Mouse (Mus musculus) layer of hippocampus, adult 2 months (tissue): ENCODE results near the gene Noc4l. TPM values are rescaled to one million over a fixed set of nuclear protein-coding genes. Genes with fewer than 3 reads are reported as not detected.
A peak's percentile ranks its signal among the peaks of the same experiment; 100 is the strongest.

Experiments
- DNase-seq, 2 experiments: peaks; one replicate each; pipeline ENCODE4 v3.0.0; 2022; ENCODE audit warnings: low spot score in 2 of 2
- H3K27ac ChIP-seq: fragments of 200-600 bp; 2 replicates; pipeline ENCODE4 v1.8.1; 2022
- H3K4me3 ChIP-seq: fragments of 200-600 bp; 2 replicates; pipeline ENCODE4 v1.8.1; 2022; ENCODE audit warnings: mild to moderate bottlenecking
- CTCF ChIP-seq: fragments of 200-600 bp; conservative IDR thresholded peaks from 2 replicates; pipeline ENCODE4 v1.8.1; 2022; ENCODE audit warnings: antibody characterized with exemption, mild to moderate bottlenecking, moderate library complexity
- long read RNA-seq, 2 experiments: library from polyadenylated mRNA; stranded (forward); transcript quantifications; one replicate each; pipeline ENCODE4 v2.0.0; 2021; ENCODE audit warnings: borderline mapping rate in 2 of 2
- total RNA-seq, 2 experiments: library from RNA; stranded (reverse); gene quantifications; 2 replicates each; pipeline ENCODE4 v1.2.3; 2021

Noc4l gene
- 10 to 100 TPM; 23.4 to 23.8 TPM for total RNA-seq
- long read RNA-seq, experiment 1, transcript Noc4l-201 (15 exons, 2,075 nt), result major isoform, 20 of 23 reads
- long read RNA-seq, experiment 1, partial matches to known transcripts, result 1 of 23 reads
- long read RNA-seq, experiment 1, other reads (novel, unspliced or antisense), result 2 of 23 reads
- long read RNA-seq, experiment 2, transcript Noc4l-201 (15 exons, 2,075 nt), result major isoform, 29 of 33 reads
- long read RNA-seq, experiment 2, partial matches to known transcripts, result 1 of 33 reads
- long read RNA-seq, experiment 2, other reads (novel, unspliced or antisense), result 3 of 33 reads

DNA sequence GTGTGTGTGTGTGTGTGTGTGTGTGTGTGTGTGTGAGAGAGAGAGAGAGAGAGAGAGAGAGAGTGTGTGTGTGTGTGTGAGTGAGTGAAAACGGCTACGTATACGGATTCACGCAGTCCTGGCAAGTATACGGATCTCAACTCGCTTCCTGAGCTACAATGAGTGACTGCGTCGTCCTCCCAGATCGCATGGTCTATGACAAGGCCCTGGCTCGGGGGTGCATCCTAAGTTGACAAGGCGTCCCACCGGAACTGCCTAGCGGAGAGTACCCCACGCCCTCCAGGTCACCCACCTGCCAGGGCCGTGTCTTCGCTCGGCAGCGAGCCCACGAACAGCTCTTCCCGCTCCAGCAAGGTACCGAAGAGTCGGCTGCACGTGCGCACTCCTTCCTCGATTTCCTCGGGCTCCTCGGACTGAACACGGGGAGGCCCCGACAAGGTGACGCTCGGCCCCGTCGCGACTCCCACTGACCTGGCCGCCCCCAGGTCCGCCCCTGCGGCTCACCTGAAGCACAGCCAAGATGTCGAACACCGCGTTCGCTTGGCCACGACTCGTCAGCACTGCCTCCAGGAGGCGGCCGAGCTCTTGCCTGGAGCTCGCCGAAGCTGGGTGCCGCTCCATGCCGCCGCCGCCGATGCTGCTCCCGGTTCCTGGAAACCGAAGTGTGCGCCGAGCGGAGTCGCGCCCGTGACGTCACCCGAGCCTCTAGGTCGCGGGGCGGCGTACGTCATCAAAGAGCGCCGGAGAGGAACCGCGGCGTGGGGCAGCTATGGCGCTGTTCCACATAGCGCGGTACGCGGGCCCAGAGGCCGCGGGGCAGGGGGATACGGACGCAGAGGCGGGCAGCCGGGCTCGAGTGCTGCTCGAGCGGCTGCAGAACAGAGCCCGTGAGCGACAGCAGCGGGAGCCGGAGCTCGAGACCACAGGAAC is at the start of gene Noc4l, which contains the start of gene Ddx51:
TSS of gene Noc4l (minus strand) at position 699 of the 930 bp plus-strand sequence.
TSS of gene Ddx51 (plus strand) at position 733 of the 930 bp plus-strand sequence.
- TF ChIP-seq CTCF, result peak; percentile 26; the same call in 1 of the 2 replicates
- peak within 1 kb of the TSS; percentile 73 for H3K27ac ChIP-seq
- H3K4me3 ChIP-seq, result peak within 1 kb of the TSS; percentile 97
- DNase-seq, result peak; percentile 91 to 97

GRCm38 (mm10) chr5:110698617-110699016 is 45.4 kb upstream of the Noc4l start:
- H3K4me3 ChIP-seq, result no peak overlapping the region
- no peak for DNase-seq
- TF ChIP-seq CTCF, result no peak
- no peak overlapping the region for H3K27ac ChIP-seq

DNA sequence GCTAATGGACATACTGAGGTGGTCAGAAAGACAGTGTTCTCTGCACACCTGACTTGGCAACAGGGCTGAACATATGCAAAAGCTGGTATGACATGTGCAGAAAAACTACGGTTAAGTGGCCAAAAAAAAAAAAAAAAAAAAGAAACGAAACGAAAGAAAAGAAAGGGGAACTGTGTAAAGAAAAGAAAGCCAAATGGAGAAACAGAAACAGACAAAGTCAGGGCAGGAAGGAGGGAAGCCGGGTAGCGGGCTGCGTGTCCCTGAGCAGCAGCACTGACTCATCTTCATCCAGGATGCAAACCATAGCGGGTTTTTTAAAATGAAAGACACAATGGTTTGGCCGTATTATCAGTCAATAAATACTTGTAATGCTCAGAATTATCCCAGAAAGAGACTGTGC is 28.8 kb upstream of the Noc4l start:
- Histone ChIP-seq H3K4me3 (no peak overlapping the region), H3K27ac (peak overlapping the region; percentile 43; the same call in 1 of the 2 replicates)
- TF ChIP-seq CTCF, result no peak
- no peak for DNase-seq

- no peak for DNase-seq
- H3K4me3 ChIP-seq, result no peak overlapping the region
- TF ChIP-seq CTCF, result 0 out of 2 replicates have a peak, but pooled peaks have one; percentile 4
- H3K27ac ChIP-seq, result peak overlapping the region; percentile 10; the same call in 1 of the 2 replicates
Observed at GRCm38 (mm10) chr5:110665486-110666121, 12.4 kb upstream of the Noc4l start.

- TF ChIP-seq CTCF, result no peak
- Histone ChIP-seq H3K4me3 (no peak overlapping the region), H3K27ac (no peak overlapping the region)
- no peak for DNase-seq
Observed at GRCm38 (mm10) chr5:110664750-110665269, 11.6 kb upstream of the Noc4l start.

- DNase-seq, result no peak
Observed at GRCm38 (mm10) chr5:110664041-110664440, 10.8 kb upstream of the Noc4l start.

GRCm38 (mm10) chr5:110659682-110660081 is 6.5 kb upstream of the Noc4l start:
- Histone ChIP-seq H3K27ac (no peak overlapping the region), H3K4me3 (no peak overlapping the region)
- no peak for DNase-seq
- no peak for TF ChIP-seq CTCF

More at GRCm38 (mm10) chr5:110664041-110664440, 10.8 kb upstream of the Noc4l start:
- H3K27ac ChIP-seq, result no peak overlapping the region
- H3K4me3 ChIP-seq, result no peak overlapping the region
- TF ChIP-seq CTCF, result no peak

- no peak for DNase-seq
- Histone ChIP-seq H3K4me3 (peak overlapping the region; percentile 97), H3K27ac (peak overlapping the region; percentile 73)
- TF ChIP-seq CTCF, result no peak
Observed at GRCm38 (mm10) chr5:110653686-110654085, 469 bp upstream of the Noc4l start.

DNA sequence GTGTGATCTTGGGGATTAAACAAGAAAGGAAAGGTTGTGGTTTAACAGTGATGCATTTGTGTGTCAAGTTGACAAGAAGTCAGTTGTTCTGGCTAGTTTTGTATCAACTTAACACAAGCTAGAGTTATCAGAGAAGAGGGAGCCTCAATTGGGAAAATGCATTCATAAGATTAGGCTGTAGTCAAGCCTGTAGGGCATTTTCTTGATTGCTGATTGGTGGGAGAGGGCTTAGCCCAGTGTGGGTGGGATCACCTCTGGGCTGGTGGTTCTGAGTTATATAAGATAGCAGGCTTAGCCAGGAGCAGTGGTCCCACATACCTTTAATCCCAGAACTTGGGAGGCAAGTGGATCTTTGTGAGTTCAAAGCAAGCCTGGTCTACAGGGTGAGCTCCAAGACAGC is 6.8 kb downstream of the Noc4l start:
- H3K27ac ChIP-seq, result no peak overlapping the region
- TF ChIP-seq CTCF, result no peak
- DNase-seq, result no peak
- H3K4me3 ChIP-seq, result no peak overlapping the region

GRCm38 (mm10) chr5:110639459-110639858 is 13.8 kb downstream of the Noc4l start:
- peak; percentile 93 for TF ChIP-seq CTCF
- peak; percentile 80 to 84 for DNase-seq
- Histone ChIP-seq H3K4me3 (peak overlapping the region; percentile 28; the same call in 1 of the 2 replicates), H3K27ac (no peak overlapping the region)

GRCm38 (mm10) chr5:110638306-110639074 is 14.7 kb downstream of the Noc4l start:
- peak; percentile 49 for TF ChIP-seq CTCF
- Histone ChIP-seq H3K4me3 (no peak overlapping the region), H3K27ac (no peak overlapping the region)
- no peak for DNase-seq
